Mouse (Mus musculus) hematopoietic stem cell, adult 5-6 weeks (primary cell): Measurements from ENCODE around the gene Adam19. TPM values are rescaled to one million over a fixed set of nuclear protein-coding genes. Genes with fewer than 3 reads are reported as not detected.

ENCODE experiments used
- ATAC-seq, 2 experiments: fragments of 125-278 bp in 1 of 2; replicated peaks in 1 of 2; 2 replicates each; pipeline ENCODE4 v1.8.0; 2016 to 2017; ENCODE audit warnings: inconsistent platforms in 2 of 2, mild to moderate bottlenecking in 2 of 2, moderate number of reproducible peaks in 2 of 2, low read depth in 1 of 2, moderate TSS enrichment in 1 of 2; ENCODE audit not compliant: low FRiP score in 2 of 2, poor library complexity in 2 of 2, severe bottlenecking in 2 of 2, insufficient read depth in 1 of 2, low TSS enrichment in 1 of 2
- total RNA-seq: library from RNA; stranded (forward); fragments of 172-1452, 232-1000 nt; gene quantifications from 2 replicates; pipeline ENCODE4 v1.2.3, GENCODE M21; 2017

Gene Adam19
- total RNA-seq, 1 experiment from 2014 or later, result 1.4 TPM

- ATAC-seq, result no peak
These were observed 58.4 kb downstream of the Adam19 start for GRCm38 (mm10) chr11:46114221-46114620.

GRCm38 (mm10) chr11:46115011-46115410 is 59.2 kb downstream of the Adam19 start:
- ATAC-seq, result no peak

GRCm38 (mm10) chr11:46115411-46116173 is 59.8 kb downstream of the Adam19 start:
- ATAC-seq, result no peak

- ATAC-seq, result peak; percentile 88 to 89
These were observed 60.7 kb downstream of the Adam19 start for GRCm38 (mm10) chr11:46116510-46116909.

- no peak for ATAC-seq
These were observed 63.8 kb downstream of the Adam19 start for GRCm38 (mm10) chr11:46119624-46120023.

- ATAC-seq, result no peak
These were observed 64.3 kb downstream of the Adam19 start for GRCm38 (mm10) chr11:46120084-46120483.

GRCm38 (mm10) chr11:46121666-46122065 is 65.9 kb downstream of the Adam19 start:
- no peak for ATAC-seq

GRCm38 (mm10) chr11:46122875-46123274 is 67.1 kb downstream of the Adam19 start:
- ATAC-seq, result no peak

- peak in 1 of 2 experiments; percentile 67; a peak in 1 of 4 replicates for ATAC-seq
These were observed 67.6 kb downstream of the Adam19 start for GRCm38 (mm10) chr11:46123328-46123866.

- no peak for ATAC-seq
These were observed 69.5 kb downstream of the Adam19 start for GRCm38 (mm10) chr11:46125093-46125834.

GRCm38 (mm10) chr11:46125835-46126229 is 70.0 kb downstream of the Adam19 start:
- ATAC-seq, result no peak

- ATAC-seq, result no peak
These were observed 70.5 kb downstream of the Adam19 start for GRCm38 (mm10) chr11:46126317-46126716.

GRCm38 (mm10) chr11:46126827-46127410 is 71.1 kb downstream of the Adam19 start:
- ATAC-seq, result no peak

GRCm38 (mm10) chr11:46127621-46128547 is 72.1 kb downstream of the Adam19 start:
- no peak for ATAC-seq

GRCm38 (mm10) chr11:46128548-46128945 is 72.8 kb downstream of the Adam19 start:
- ATAC-seq, result peak; percentile 62 to 69; a peak in 3 of 4 replicates

- no peak for ATAC-seq
These were observed 75.5 kb downstream of the Adam19 start for GRCm38 (mm10) chr11:46131022-46131986.
